Mouse (Mus musculus): ENCODE measurements at regions not wholly inside any gene's neighbourhood (a gene's known extent, or its start where the extent isn't known, plus 50 kb on each side); places are given as distances from the start of the nearest gene placed in this dataset.
"Not testable (repeated sequence)": the region's sequence is repeated elsewhere in the genome, so short reads cannot be mapped to it uniquely, and the experiment has no call there.

- DNase-seq (ENCODE audit: low spot score): no peak
- no peaks in the 10 kb centered on the region for H3K36me3 ChIP-seq
- H3K27me3 ChIP-seq (ENCODE audit: insufficient read depth, poor library complexity, severe bottlenecking): no peaks in the 10 kb centered on the region
- no peak overlapping the region for H3K4me3 ChIP-seq
- H3K27ac ChIP-seq: peak overlapping the region; percentile 69
- peaks cover 8% of the 10 kb centered on the region for H3K9me3 ChIP-seq
- WGBS: 79% methylated on average over 3 of the region's 3 CpGs
- peaks cover 17% of the 10 kb centered on the region; the same call in 1 of the 2 replicates for H3K4me1 ChIP-seq (replicated peaks)
Measured at GRCm38 (mm10) chr3:8017489-8017888, 1397.2 kb upstream of the 1700008P02Rik start.

GRCm38 (mm10) chr3:8016945-8017344 lies 1396.7 kb upstream of the 1700008P02Rik start:
- Histone ChIP-seq H3K36me3 (no peaks in the 10 kb centered on the region), H3K27ac (peak overlapping the region; percentile 73), H3K4me3 (no peak overlapping the region), H3K9me3 (peaks cover 8% of the 10 kb centered on the region), H3K4me1 (replicated peaks) (peaks cover 17% of the 10 kb centered on the region; the same call in 1 of the 2 replicates), H3K27me3 (ENCODE audit: insufficient read depth, poor library complexity, severe bottlenecking) (no peaks in the 10 kb centered on the region)
- DNase-seq (ENCODE audit: low spot score): peak; percentile 38

GRCm38 (mm10) chr3:8009966-8010365 lies 1389.7 kb upstream of the 1700008P02Rik start:
- 90% methylated on average over 4 of the region's 4 CpGs for WGBS
- no peak overlapping the region for H3K27ac ChIP-seq

GRCm38 (mm10) chr3:8006708-8007395 lies 1386.6 kb upstream of the 1700008P02Rik start:
- H3K27ac ChIP-seq: no peak overlapping the region
- H3K27me3 ChIP-seq (ENCODE audit: insufficient read depth, poor library complexity, severe bottlenecking): no peaks in the 10 kb centered on the region
- DNase-seq (ENCODE audit: low spot score): no peak
- no peaks in the 10 kb centered on the region for H3K36me3 ChIP-seq
- H3K4me1 ChIP-seq (replicated peaks): no peaks in the 10 kb centered on the region
- no peak overlapping the region for H3K4me3 ChIP-seq
- H3K9me3 ChIP-seq: no peaks in the 10 kb centered on the region
- 80% methylated on average over 10 of the region's 10 CpGs for WGBS

More at GRCm38 (mm10) chr3:8009966-8010365, 1389.7 kb upstream of the 1700008P02Rik start:
- H3K4me3 ChIP-seq: no peak overlapping the region
- no peak for DNase-seq (ENCODE audit: low spot score)
- no peaks in the 10 kb centered on the region for H3K27me3 ChIP-seq (ENCODE audit: insufficient read depth, poor library complexity, severe bottlenecking)
- H3K9me3 ChIP-seq: no peaks in the 10 kb centered on the region
- no peaks in the 10 kb centered on the region for H3K4me1 ChIP-seq (replicated peaks)
- H3K36me3 ChIP-seq: no peaks in the 10 kb centered on the region

- Histone ChIP-seq H3K4me3 (no peak overlapping the region), H3K9me3 (no peaks in the 10 kb centered on the region), H3K4me1 (replicated peaks) (no peaks in the 10 kb centered on the region), H3K27ac (no peak overlapping the region), H3K27me3 (ENCODE audit: insufficient read depth, poor library complexity, severe bottlenecking) (no peaks in the 10 kb centered on the region), H3K36me3 (no peaks in the 10 kb centered on the region)
- DNase-seq (ENCODE audit: low spot score): no peak
- 79% methylated on average over 5 of the region's 5 CpGs for WGBS
Measured at GRCm38 (mm10) chr3:8006273-8006672, 1386.0 kb upstream of the 1700008P02Rik start.

- not testable (repeated sequence) for H3K4me3 ChIP-seq; H3K27ac ChIP-seq; H3K27me3 ChIP-seq (ENCODE audit: insufficient read depth, poor library complexity, severe bottlenecking); H3K4me1 ChIP-seq (replicated peaks); H3K36me3 ChIP-seq; H3K9me3 ChIP-seq; DNase-seq (ENCODE audit: low spot score)
- WGBS: 81% methylated on average over 2 of the region's 2 CpGs
Measured at GRCm38 (mm10) chr3:8005684-8006083, 1385.4 kb upstream of the 1700008P02Rik start.

GRCm38 (mm10) chr3:8004271-8004670 lies 1384.0 kb upstream of the 1700008P02Rik start:
- WGBS: 94% methylated on average over 1 of the region's 1 CpGs

GRCm38 (mm10) chr3:8001027-8001426 lies 1380.8 kb upstream of the 1700008P02Rik start:
- H3K36me3 ChIP-seq: no peaks in the 10 kb centered on the region
- H3K4me1 ChIP-seq (replicated peaks): no peaks in the 10 kb centered on the region
- 89% methylated on average over 4 of the region's 4 CpGs for WGBS
- H3K9me3 ChIP-seq: no peaks in the 10 kb centered on the region
- no peak overlapping the region for H3K4me3 ChIP-seq
- H3K27me3 ChIP-seq (ENCODE audit: insufficient read depth, poor library complexity, severe bottlenecking): no peaks in the 10 kb centered on the region
- no peak overlapping the region for H3K27ac ChIP-seq
- DNase-seq (ENCODE audit: low spot score): no peak

More at GRCm38 (mm10) chr3:8004271-8004670, 1384.0 kb upstream of the 1700008P02Rik start:
- H3K27me3 ChIP-seq (ENCODE audit: insufficient read depth, poor library complexity, severe bottlenecking): no peaks in the 10 kb centered on the region
- no peaks in the 10 kb centered on the region for H3K9me3 ChIP-seq
- H3K36me3 ChIP-seq: no peaks in the 10 kb centered on the region
- no peak overlapping the region for H3K27ac ChIP-seq
- DNase-seq (ENCODE audit: low spot score): no peak
- H3K4me3 ChIP-seq: no peak overlapping the region
- no peaks in the 10 kb centered on the region for H3K4me1 ChIP-seq (replicated peaks)

GRCm38 (mm10) chr3:7992322-7992721 lies 1372.1 kb upstream of the 1700008P02Rik start:
- Histone ChIP-seq H3K36me3 (no peaks in the 10 kb centered on the region), H3K27ac (no peak overlapping the region), H3K9me3 (no peaks in the 10 kb centered on the region), H3K27me3 (ENCODE audit: insufficient read depth, poor library complexity, severe bottlenecking) (no peaks in the 10 kb centered on the region), H3K4me3 (no peak overlapping the region), H3K4me1 (replicated peaks) (no peaks in the 10 kb centered on the region)
- no peak for DNase-seq (ENCODE audit: low spot score)
- 94% methylated on average over 2 of the region's 2 CpGs for WGBS

GRCm38 (mm10) chr3:7973287-7973686 lies 1353.0 kb upstream of the 1700008P02Rik start:
- no peak overlapping the region for H3K27ac ChIP-seq
- WGBS: 76% methylated on average over 3 of the region's 3 CpGs

GRCm38 (mm10) chr3:7953911-7954310 lies 1333.7 kb upstream of the 1700008P02Rik start:
- Histone ChIP-seq H3K4me3 (no peak overlapping the region), H3K4me1 (replicated peaks) (no peaks in the 10 kb centered on the region), H3K36me3 (no peaks in the 10 kb centered on the region), H3K9me3 (0 out of 2 replicates have a peak, but pooled peaks cover 5% of the 10 kb centered on the region), H3K27me3 (ENCODE audit: insufficient read depth, poor library complexity, severe bottlenecking) (no peaks in the 10 kb centered on the region), H3K27ac (no peak overlapping the region)
- WGBS: 94% methylated on average over 1 of the region's 1 CpGs
- DNase-seq (ENCODE audit: low spot score): no peak

More at GRCm38 (mm10) chr3:7973287-7973686, 1353.0 kb upstream of the 1700008P02Rik start:
- Histone ChIP-seq H3K27me3 (ENCODE audit: insufficient read depth, poor library complexity, severe bottlenecking) (no peaks in the 10 kb centered on the region), H3K9me3 (no peaks in the 10 kb centered on the region), H3K4me1 (replicated peaks) (no peaks in the 10 kb centered on the region), H3K36me3 (no peaks in the 10 kb centered on the region), H3K4me3 (no peak overlapping the region)
- no peak for DNase-seq (ENCODE audit: low spot score)

- H3K27ac ChIP-seq: no peak overlapping the region
- no peaks in the 10 kb centered on the region for H3K9me3 ChIP-seq
- no peak overlapping the region for H3K4me3 ChIP-seq
- 66% methylated on average over 8 of the region's 8 CpGs for WGBS
- no peaks in the 10 kb centered on the region for H3K4me1 ChIP-seq (replicated peaks)
- no peaks in the 10 kb centered on the region for H3K36me3 ChIP-seq
- DNase-seq (ENCODE audit: low spot score): no peak
- no peaks in the 10 kb centered on the region for H3K27me3 ChIP-seq (ENCODE audit: insufficient read depth, poor library complexity, severe bottlenecking)
Measured at GRCm38 (mm10) chr3:7943646-7944381, 1323.6 kb upstream of the 1700008P02Rik start.
